Mouse (Mus musculus): ENCODE measurements around the gene Gm44. TPM values are rescaled to one million over a fixed set of nuclear protein-coding genes. Genes with fewer than 3 reads are reported as not detected.
"Not testable (repeated sequence)": the region's sequence is repeated elsewhere in the genome, so short reads cannot be mapped to it uniquely, and the experiment has no call there.

Gm44 gene
- polyA plus RNA-seq (2014; fragmentation: Nextera tagmentation; extraction: Ambion mirVana): not detected in 2 replicates

- 81% methylated on average over 4 of the region's 4 CpGs for WGBS
- no peak for ATAC-seq (ENCODE audit: insufficient number of reproducible peaks, insufficient read depth, low FRiP score, low read depth)
- H3K4me3 ChIP-seq (ENCODE audit: low read depth, low read length): no peak within 1 kb of the TSS
Observed at GRCm38 (mm10) chrX:90891842-90892241, at the start of gene Gm44. TSS of gene Gm44 (plus strand) at chrX:90892142.

GRCm38 (mm10) chrX:90927989-90928388 is 36.0 kb downstream of the Gm44 start:
- Histone ChIP-seq H3K9me3 (ENCODE audit: control insufficient read depth, low read depth, low read length) (no peaks in the 10 kb centered on the region), H3K4me1 (ENCODE audit: control insufficient read depth, insufficient read depth, low read length) (no peaks in the 10 kb centered on the region), H3K27ac (ENCODE audit: low read length) (no peak overlapping the region), H3K36me3 (ENCODE audit: control insufficient read depth, insufficient read depth, low read length) (no peaks in the 10 kb centered on the region), H3K9ac (replicated peaks; ENCODE audit: low read depth, low read length) (no peak overlapping the region), H3K4me3 (ENCODE audit: low read depth, low read length) (no peak overlapping the region), H3K4me2 (replicated peaks; ENCODE audit: low read depth, low read length) (no peak overlapping the region), H3K27me3 (ENCODE audit: control insufficient read depth, insufficient read depth, low read length) (no peaks in the 10 kb centered on the region)
- no peak for ATAC-seq (ENCODE audit: insufficient number of reproducible peaks, insufficient read depth, low FRiP score, low read depth)
- WGBS: 56% methylated on average over 1 of the region's 1 CpGs

More at GRCm38 (mm10) chrX:90891842-90892241, at the start of gene Gm44:
- no peaks in the 10 kb centered on the region for H3K9me3 ChIP-seq (ENCODE audit: control insufficient read depth, low read depth, low read length)
- no peak within 1 kb of the TSS for H3K9ac ChIP-seq (replicated peaks; ENCODE audit: low read depth, low read length)
- H3K4me1 ChIP-seq (ENCODE audit: control insufficient read depth, insufficient read depth, low read length): no peaks in the 10 kb centered on the region
- H3K27ac ChIP-seq (ENCODE audit: low read length): no peak within 1 kb of the TSS
- no peak within 1 kb of the TSS for H3K4me2 ChIP-seq (replicated peaks; ENCODE audit: low read depth, low read length)
- H3K27me3 ChIP-seq (ENCODE audit: control insufficient read depth, insufficient read depth, low read length): no peaks in the 10 kb centered on the region
- no peaks in the 10 kb centered on the region for H3K36me3 ChIP-seq (ENCODE audit: control insufficient read depth, insufficient read depth, low read length)

GRCm38 (mm10) chrX:90938211-90938610 is 46.3 kb downstream of the Gm44 start:
- not testable (repeated sequence) for ATAC-seq (ENCODE audit: insufficient number of reproducible peaks, insufficient read depth, low FRiP score, low read depth); H3K27ac ChIP-seq (ENCODE audit: low read length); H3K4me3 ChIP-seq (ENCODE audit: low read depth, low read length); H3K9me3 ChIP-seq (ENCODE audit: control insufficient read depth, low read depth, low read length); H3K4me2 ChIP-seq (replicated peaks; ENCODE audit: low read depth, low read length); H3K36me3 ChIP-seq (ENCODE audit: control insufficient read depth, insufficient read depth, low read length); H3K9ac ChIP-seq (replicated peaks; ENCODE audit: low read depth, low read length); H3K4me1 ChIP-seq (ENCODE audit: control insufficient read depth, insufficient read depth, low read length); H3K27me3 ChIP-seq (ENCODE audit: control insufficient read depth, insufficient read depth, low read length)
- 62% methylated on average over 2 of the region's 2 CpGs for WGBS
